Mouse (Mus musculus) heart, adult 8-10 months (tissue): Measurements from ENCODE around the gene Gm2022. TPM values are rescaled to one million over a fixed set of nuclear protein-coding genes. Genes with fewer than 3 reads are reported as not detected.
"Not testable (repeated sequence)": the region's sequence is repeated elsewhere in the genome, so short reads cannot be mapped to it uniquely, and the experiment has no call there.

Experiments
- DNase-seq: peaks from one replicate; pipeline ENCODE4 v3.0.0; 2022; ENCODE audit warnings: low spot score
- total RNA-seq, 4 experiments: library from RNA; stranded (reverse); gene quantifications; 2 replicates each; pipeline ENCODE4 v1.2.4; 2022

The Gm2022 gene
- total RNA-seq: not detected

DNA sequence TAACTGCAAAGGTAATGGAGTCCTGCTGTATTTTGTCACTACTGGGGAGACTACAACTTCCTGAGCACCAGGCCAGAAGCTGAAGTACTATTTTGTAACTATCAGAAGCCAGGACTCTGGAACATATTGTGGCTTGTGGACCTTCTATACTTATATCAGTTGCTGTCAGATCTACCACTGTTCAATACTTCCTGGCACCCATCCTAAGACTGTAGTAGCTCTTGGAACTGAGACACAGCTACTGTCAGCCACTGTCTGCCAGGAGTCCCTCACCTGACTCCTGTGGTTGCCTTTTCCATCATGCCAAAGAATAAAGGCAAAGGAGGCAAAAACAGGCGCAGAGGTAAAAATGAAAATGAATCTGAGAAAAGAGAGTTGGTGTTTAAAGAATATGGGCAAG is at the start of gene Gm2022:
Gm2022 (plus strand) TSS at position 301 of the 400 bp plus-strand sequence.
- not testable (repeated sequence) for DNase-seq

DNA sequence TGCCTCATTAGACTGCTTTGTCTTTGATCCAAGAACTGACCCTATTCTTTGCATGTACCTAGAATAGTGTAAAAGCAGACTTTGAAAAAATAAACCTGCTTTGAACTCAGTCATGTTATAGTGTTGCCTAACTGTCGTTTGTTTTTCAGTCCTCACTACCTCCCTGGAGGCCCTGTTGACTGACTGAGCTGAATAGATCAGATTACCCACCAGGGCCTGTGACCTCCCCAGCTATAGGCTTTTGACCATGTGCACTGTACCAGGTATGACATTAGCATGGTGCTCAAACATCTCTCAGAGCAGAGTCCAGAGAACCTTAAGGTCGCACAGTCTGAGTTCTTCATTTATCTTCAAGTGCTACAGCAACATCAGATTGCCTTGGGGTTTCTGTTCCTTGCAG is 44.5 kb upstream of the Gm2022 start:
- DNase-seq: not testable (repeated sequence)

- not testable (repeated sequence) for DNase-seq
Observed at GRCm38 (mm10) chr12:87856067-87856466, 39.1 kb upstream of the Gm2022 start.

DNA sequence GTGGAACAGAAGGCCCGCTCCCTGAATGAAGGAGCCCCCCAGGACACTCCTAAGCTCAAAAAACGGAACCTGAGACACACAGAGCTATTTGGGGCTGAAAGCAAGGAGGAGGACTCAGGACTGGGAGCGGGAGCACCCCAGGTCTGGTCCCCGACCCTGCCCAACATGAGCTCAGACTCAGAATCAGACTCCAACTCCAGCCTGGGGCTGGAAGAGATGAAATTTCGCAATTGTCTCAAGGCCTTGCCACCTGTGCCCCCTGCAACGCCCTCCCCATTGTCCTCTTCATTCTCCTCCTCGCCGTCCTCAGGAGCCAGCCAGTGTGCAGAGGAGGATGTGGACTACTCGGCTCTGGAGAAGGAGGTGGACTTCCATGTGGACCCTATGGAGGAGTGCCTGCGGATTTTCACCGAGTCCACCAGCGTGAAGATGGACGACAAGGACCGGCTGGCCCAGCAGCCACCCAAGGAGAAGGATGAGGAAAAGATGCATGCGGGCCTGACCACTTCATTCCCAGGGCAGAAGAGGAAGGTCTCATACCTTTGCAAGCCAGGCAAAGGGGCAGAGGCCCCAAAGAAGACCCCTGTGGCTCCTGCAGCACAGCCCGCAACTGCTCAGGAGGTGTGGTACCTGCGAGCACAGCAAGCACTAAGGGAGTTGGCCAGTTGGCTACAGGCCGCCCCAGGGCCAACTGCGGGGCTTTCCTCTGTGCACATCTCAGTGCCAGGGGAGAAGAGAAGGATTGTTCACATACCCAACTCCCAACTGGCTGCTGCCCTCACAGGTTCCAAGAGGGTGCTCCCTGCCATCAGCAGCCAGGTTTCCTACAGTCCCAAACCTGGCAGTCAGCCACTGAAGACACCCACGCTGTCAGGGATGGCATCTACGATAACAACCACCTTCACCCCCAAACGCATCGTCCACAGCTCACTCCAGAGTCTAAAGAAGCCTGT is 33.2 kb upstream of the Gm2022 start:
- not testable (repeated sequence) for DNase-seq

DNA sequence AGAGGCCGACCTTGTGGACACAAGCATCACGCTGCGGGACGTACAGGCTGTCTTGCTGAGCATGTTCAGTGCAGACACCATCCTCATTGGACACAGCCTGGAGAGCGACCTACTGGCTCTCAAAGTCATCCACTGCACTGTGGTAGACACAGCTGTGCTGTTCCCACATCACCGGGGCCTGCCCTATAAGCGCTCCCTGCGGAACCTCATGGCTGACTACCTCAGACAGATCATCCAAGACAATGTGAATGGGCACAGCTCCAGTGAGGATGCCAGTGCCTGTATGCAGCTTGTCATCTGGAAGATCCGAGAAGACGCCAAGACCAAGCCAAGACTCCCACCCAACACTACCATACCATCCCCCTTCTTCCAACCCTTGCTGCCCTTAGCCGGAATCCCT is 31.5 kb upstream of the Gm2022 start:
- DNase-seq: not testable (repeated sequence)

DNA sequence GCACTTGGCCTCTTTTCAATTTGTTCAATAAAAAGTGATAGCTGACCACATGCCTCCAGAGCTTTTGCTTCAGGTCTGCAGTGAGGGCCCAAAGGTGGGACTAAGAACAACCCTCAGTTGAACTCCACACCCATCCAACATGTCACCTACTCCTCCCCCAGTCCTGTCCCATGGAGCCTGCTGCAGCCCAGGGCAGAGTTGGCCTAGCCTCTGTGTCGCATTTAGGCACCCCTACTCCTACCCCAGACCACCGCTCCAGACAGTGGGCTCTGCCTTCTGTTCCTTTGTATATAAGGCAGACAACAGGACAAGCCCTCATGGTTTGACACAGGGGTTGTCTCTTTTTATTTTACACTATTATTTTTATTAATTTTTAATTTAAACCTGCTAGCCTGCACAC is 31.1 kb upstream of the Gm2022 start:
- not testable (repeated sequence) for DNase-seq

DNA sequence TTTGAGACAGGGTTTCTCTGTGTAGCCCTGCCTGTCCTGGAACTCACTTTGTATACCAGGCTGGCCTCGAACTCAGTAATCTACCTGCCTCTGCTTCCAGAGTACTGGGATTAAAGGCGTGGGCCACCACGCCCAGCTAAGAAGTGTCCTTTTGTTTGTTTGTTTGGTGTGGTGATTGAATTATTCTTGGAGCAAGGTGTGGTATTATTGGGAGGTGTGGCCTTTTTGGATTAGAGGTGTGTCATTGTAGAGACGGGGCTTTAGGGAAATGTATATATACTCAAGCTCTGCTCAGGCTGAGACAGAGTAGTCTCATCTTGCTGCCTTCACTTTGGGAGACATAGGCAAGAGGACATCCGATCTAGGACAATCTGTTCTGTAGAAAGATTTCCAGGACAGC is 21.4 kb upstream of the Gm2022 start, which contains the start of gene Gm2016:
Gm2016 (plus strand) TSS at position 301 of the 400 bp plus-strand sequence.
- DNase-seq: not testable (repeated sequence)

- DNase-seq: not testable (repeated sequence)
Observed at GRCm38 (mm10) chr12:87919721-87920120, 24.6 kb downstream of the Gm2022 start, which contains the start of gene Gm2035. Gene Gm2035, minus strand, starts transcription at chr12:87919857.

Other genes with a start within 250 kb of the Gm2022 start
- not detected for gene Gm21319, start 119.6 kb upstream of the Gm2022 start, total RNA-seq
- gene Gm21936, start 99.9 kb upstream of the Gm2022 start, total RNA-seq: not detected
- not detected for gene BB287469, start 78.8 kb upstream of the Gm2022 start, total RNA-seq
- gene Gm2001, start 53.0 kb upstream of the Gm2022 start, total RNA-seq: not detected
- not detected for gene Gm2016, start 21.3 kb upstream of the Gm2022 start, total RNA-seq
- not detected for gene Gm2035, start 24.5 kb downstream of the Gm2022 start, total RNA-seq
- gene Gm2042, start 58.7 kb downstream of the Gm2022 start, total RNA-seq: not detected
- not detected for gene Gm2075, start 116.5 kb downstream of the Gm2022 start, total RNA-seq
- not detected for gene Gm6803, start 123.4 kb downstream of the Gm2022 start, total RNA-seq
- gene Gm2056, start 131.6 kb downstream of the Gm2022 start, total RNA-seq: not detected
- not detected for gene Gm16368, start 188.3 kb downstream of the Gm2022 start, total RNA-seq